Mouse (Mus musculus): ENCODE results near the gene Fanca.

DNA sequence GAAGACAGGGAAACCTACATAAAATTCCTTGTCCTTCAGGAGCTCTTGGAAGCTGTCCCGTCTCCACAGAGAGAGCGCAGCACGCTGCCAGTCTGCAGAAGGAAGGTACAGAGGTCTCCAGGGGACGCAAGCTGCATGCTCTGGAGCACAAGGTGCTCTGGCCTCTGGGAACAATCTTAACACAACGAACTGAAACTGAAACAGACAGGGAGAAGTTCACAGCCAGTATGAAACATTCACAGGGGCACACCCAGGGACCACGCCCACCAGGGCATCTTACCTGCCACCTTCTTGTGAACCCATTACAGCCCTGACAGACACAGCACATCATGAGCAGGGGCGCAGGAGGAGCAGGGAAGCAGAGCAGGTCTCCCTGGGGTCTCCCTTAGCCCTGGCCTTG lies 34.4 kb downstream of the Fanca start:
- no peak for TF ChIP-seq EP300 (IDR thresholded peaks at IDR 0.05; ENCODE audit: insufficient read depth, low read depth, low read length)
- no peak for TF ChIP-seq POLR2A (IDR thresholded peaks at IDR 0.05; ENCODE audit: insufficient read depth, low read length)
- no peak for TF ChIP-seq CTCF (IDR thresholded peaks at IDR 0.05; ENCODE audit: low read depth, low read length)

Data from ES-Bruce4 (cell line).